Mouse (Mus musculus): ENCODE measurements around the gene Itgb3.

Gene Itgb3

GRCm38 (mm10) chr11:104582630-104583364 lies 25.0 kb upstream of the Itgb3 start:
- DNase-seq = peak; percentile 67 to 70

- peak in 1 of 2 experiments; percentile 20 for DNase-seq
Observed at GRCm38 (mm10) chr11:104585495-104585894, 22.3 kb upstream of the Itgb3 start.

GRCm38 (mm10) chr11:104587904-104588303 lies 19.9 kb upstream of the Itgb3 start:
- DNase-seq = no peak

GRCm38 (mm10) chr11:104588513-104588912 lies 19.3 kb upstream of the Itgb3 start:
- no peak for DNase-seq

GRCm38 (mm10) chr11:104589570-104589969 lies 18.2 kb upstream of the Itgb3 start:
- no peak for DNase-seq

GRCm38 (mm10) chr11:104590148-104590547 lies 17.7 kb upstream of the Itgb3 start:
- DNase-seq = peak; percentile 84 to 86

- DNase-seq = no peak
Observed at GRCm38 (mm10) chr11:104592066-104592835, 15.5 kb upstream of the Itgb3 start.

- no peak for DNase-seq
Observed at GRCm38 (mm10) chr11:104596365-104596764, 11.4 kb upstream of the Itgb3 start.

- no peak for DNase-seq
Observed at GRCm38 (mm10) chr11:104599265-104599945, 8.4 kb upstream of the Itgb3 start.

- DNase-seq = no peak
Observed at GRCm38 (mm10) chr11:104600675-104601074, 7.1 kb upstream of the Itgb3 start.

- no peak for DNase-seq
Observed at GRCm38 (mm10) chr11:104604192-104604591, 3.6 kb upstream of the Itgb3 start.

GRCm38 (mm10) chr11:104608249-104608920 lies 585 bp downstream of the Itgb3 start:
- DNase-seq = peak in 1 of 2 experiments; percentile 41

GRCm38 (mm10) chr11:104609033-104609684 lies 1.4 kb downstream of the Itgb3 start:
- DNase-seq = peak; percentile 44 to 52

GRCm38 (mm10) chr11:104609733-104610132 lies 1.9 kb downstream of the Itgb3 start:
- DNase-seq = peak; percentile 73 to 80

- DNase-seq = no peak
Observed at GRCm38 (mm10) chr11:104611579-104612151, 3.9 kb downstream of the Itgb3 start.

GRCm38 (mm10) chr11:104613551-104613950 lies 5.8 kb downstream of the Itgb3 start:
- no peak for DNase-seq

- DNase-seq = peak in 1 of 2 experiments; percentile 50
Observed at GRCm38 (mm10) chr11:104614130-104614529, 6.3 kb downstream of the Itgb3 start.

- DNase-seq = no peak
Observed at GRCm38 (mm10) chr11:104616182-104616581, 8.4 kb downstream of the Itgb3 start.

- no peak for DNase-seq
Observed at GRCm38 (mm10) chr11:104618638-104619076, 10.9 kb downstream of the Itgb3 start.

- no peak for DNase-seq
Observed at GRCm38 (mm10) chr11:104619084-104620022, 11.6 kb downstream of the Itgb3 start.

All from B cell, adult 2 months (primary cell).